Mouse (Mus musculus): ENCODE measurements at regions not wholly inside any gene's neighbourhood (a gene's known extent, or its start where the extent isn't known, plus 50 kb on each side); places are given as distances from the start of the nearest gene placed in this dataset.

DNA sequence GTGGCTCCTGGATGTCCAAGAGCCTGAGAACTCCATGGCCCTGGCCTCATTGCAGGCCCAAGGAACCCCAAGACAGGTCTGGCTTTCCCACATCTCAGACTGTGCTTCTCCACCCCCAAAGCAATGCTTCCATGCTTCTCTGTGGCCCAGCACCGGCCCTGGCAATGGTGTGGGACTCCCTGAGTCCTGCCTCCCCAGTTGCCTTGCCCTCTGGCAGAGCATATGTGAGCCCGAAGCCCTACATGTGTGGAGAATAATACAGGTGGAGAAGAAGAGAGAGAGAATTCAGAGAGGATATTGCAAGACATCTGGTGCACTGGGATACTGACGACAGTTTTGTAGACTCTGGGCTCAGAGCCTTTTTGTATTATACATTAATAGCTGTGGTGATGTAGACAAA is 269.8 kb upstream of the Crim1 start:
- WGBS = 34% methylated on average over 3 of the region's 3 CpGs
- Histone ChIP-seq H3K4me3 (replicated peaks; ENCODE audit: insufficient read depth, low read depth, low read length) (no peak overlapping the region), H3K27ac (ENCODE audit: insufficient read depth, low read length) (no peak overlapping the region), H3K27me3 (ENCODE audit: control insufficient read depth, insufficient read depth, low read length) (no peaks in the 10 kb centered on the region), H3K4me1 (ENCODE audit: control insufficient read depth, insufficient read depth, low read length) (no peaks in the 10 kb centered on the region)
- DNase-seq = no peak
- TF ChIP-seq POLR2A (IDR thresholded peaks at IDR 0.05; ENCODE audit: borderline replicate concordance, insufficient read depth, low read length) = no peak
- TF ChIP-seq CTCF (IDR thresholded peaks at IDR 0.05; ENCODE audit: borderline replicate concordance, insufficient read depth, low read depth, low read length) = no peak

DNA sequence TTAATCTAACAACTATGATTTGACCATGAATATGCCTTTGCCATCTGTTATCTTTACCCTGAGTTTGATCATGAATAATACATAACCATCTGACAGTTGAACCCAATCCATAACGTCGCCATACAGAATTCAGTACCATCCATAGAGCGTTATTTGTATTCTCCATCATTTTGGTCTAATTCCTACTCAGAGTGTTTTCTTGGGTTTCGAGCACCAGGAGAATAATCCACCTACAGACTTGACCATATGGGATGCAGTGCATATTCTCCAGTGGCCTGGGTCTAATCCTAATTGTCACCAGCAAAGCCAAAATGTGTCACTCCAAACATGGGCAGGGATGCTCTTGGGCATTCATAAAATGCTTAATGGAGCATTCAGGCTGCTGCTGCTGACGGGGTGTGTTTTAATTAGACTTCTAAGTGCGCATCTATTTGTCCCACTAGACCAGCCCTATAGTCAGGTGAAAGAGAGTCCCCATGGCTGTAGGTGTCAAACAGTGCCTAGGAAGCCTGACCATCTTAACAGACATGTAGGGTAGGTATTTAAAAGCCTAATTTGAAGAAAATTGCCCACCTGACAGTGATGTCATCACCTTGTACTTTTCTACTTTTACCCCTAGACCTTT is 269.0 kb upstream of the Crim1 start:
- H3K27me3 ChIP-seq (ENCODE audit: control insufficient read depth, insufficient read depth, low read length) = no peaks in the 10 kb centered on the region
- no peaks in the 10 kb centered on the region for H3K4me1 ChIP-seq (ENCODE audit: control insufficient read depth, insufficient read depth, low read length)
- H3K27ac ChIP-seq (ENCODE audit: insufficient read depth, low read length) = no peak overlapping the region
- TF ChIP-seq POLR2A (IDR thresholded peaks at IDR 0.05; ENCODE audit: borderline replicate concordance, insufficient read depth, low read length) (no peak), CTCF (IDR thresholded peaks at IDR 0.05; ENCODE audit: borderline replicate concordance, insufficient read depth, low read depth, low read length) (no peak)
- no peak overlapping the region for H3K4me3 ChIP-seq (replicated peaks; ENCODE audit: insufficient read depth, low read depth, low read length)
- 14% methylated on average over 6 of the region's 6 CpGs for WGBS
- no peak for DNase-seq

GRCm38 (mm10) chr17:77933192-77933591 is 266.9 kb upstream of the Crim1 start:
- Histone ChIP-seq H3K27me3 (ENCODE audit: control insufficient read depth, insufficient read depth, low read length) (no peaks in the 10 kb centered on the region), H3K4me3 (replicated peaks; ENCODE audit: insufficient read depth, low read depth, low read length) (no peak overlapping the region), H3K27ac (ENCODE audit: insufficient read depth, low read length) (no peak overlapping the region), H3K4me1 (ENCODE audit: control insufficient read depth, insufficient read depth, low read length) (no peaks in the 10 kb centered on the region)
- TF ChIP-seq CTCF (IDR thresholded peaks at IDR 0.05; ENCODE audit: borderline replicate concordance, insufficient read depth, low read depth, low read length) = no peak
- TF ChIP-seq POLR2A (IDR thresholded peaks at IDR 0.05; ENCODE audit: borderline replicate concordance, insufficient read depth, low read length) = no peak
- DNase-seq = no peak

DNA sequence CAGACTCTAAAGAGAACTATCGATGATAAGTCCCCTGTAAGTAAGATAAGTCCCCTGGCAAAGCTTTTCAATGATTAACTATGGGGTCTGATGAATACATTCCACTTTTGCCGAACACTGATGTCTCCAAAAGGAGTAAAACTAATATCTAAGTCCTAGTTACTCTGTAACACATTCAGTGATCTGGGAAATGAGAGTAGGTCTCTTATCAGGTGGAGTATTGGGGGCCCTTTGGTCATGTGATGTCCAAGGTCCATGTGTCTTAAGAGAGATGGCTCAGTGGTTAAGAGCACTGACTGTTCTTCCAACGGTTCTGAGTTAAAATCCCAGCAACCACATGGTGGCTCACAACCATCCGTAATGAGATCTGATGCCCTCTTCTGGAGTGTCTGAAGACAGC is 242.0 kb upstream of the Crim1 start:
- DNase-seq = no peak
- 88% methylated on average over 4 of the region's 4 CpGs for WGBS
- TF ChIP-seq POLR2A (IDR thresholded peaks at IDR 0.05; ENCODE audit: borderline replicate concordance, insufficient read depth, low read length) (no peak), CTCF (IDR thresholded peaks at IDR 0.05; ENCODE audit: borderline replicate concordance, insufficient read depth, low read depth, low read length) (no peak)
- Histone ChIP-seq H3K27ac (ENCODE audit: insufficient read depth, low read length) (no peak overlapping the region), H3K4me1 (ENCODE audit: control insufficient read depth, insufficient read depth, low read length) (no peaks in the 10 kb centered on the region), H3K27me3 (ENCODE audit: control insufficient read depth, insufficient read depth, low read length) (no peaks in the 10 kb centered on the region), H3K4me3 (replicated peaks; ENCODE audit: insufficient read depth, low read depth, low read length) (no peak overlapping the region)

DNA sequence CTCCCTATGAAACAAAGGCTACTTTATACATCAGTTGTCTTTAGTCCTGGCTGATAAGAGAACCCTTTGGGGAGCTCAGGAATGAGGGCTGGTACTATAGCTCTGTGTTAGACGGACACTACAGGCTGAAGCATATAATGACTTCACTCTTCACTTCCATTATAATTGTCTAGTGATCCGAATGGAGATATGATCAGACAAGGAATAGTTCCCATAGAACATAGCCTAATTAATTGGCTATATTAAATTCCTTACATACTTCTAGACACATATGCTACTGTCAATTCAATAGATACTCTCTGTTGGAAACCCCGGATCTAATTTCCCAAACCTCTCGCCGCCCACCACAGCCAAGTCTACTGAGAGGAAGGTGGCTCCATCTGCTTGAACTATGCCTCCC is 238.8 kb upstream of the Crim1 start:
- DNase-seq = no peak
- Histone ChIP-seq H3K27me3 (ENCODE audit: control insufficient read depth, insufficient read depth, low read length) (no peaks in the 10 kb centered on the region), H3K4me3 (replicated peaks; ENCODE audit: insufficient read depth, low read depth, low read length) (no peak overlapping the region), H3K4me1 (ENCODE audit: control insufficient read depth, insufficient read depth, low read length) (no peaks in the 10 kb centered on the region), H3K27ac (ENCODE audit: insufficient read depth, low read length) (no peak overlapping the region)
- 57% methylated on average over 5 of the region's 5 CpGs for WGBS
- TF ChIP-seq CTCF (IDR thresholded peaks at IDR 0.05; ENCODE audit: borderline replicate concordance, insufficient read depth, low read depth, low read length) (no peak), POLR2A (IDR thresholded peaks at IDR 0.05; ENCODE audit: borderline replicate concordance, insufficient read depth, low read length) (no peak)

DNA sequence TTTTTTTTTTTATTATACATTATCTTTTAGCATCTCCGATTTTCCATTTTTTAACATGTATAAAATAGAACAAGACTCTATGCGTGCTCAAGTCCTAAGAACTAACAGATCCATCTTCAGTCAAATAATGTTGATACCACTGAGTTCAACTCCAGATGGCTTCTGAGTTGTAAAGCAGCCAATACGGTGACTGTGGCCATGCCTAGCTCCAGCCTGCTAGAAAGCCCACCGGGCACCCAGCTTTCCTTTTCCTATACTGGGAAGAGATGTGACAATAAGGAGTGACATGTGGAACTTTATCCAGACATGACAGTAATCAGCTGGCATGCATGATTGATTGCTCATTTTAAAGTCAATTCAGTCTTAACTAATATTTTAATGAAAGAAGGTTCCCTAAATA is 236.7 kb upstream of the Crim1 start:
- 50% methylated on average over 4 of the region's 4 CpGs for WGBS
- Histone ChIP-seq H3K4me3 (replicated peaks; ENCODE audit: insufficient read depth, low read depth, low read length) (no peak overlapping the region), H3K27me3 (ENCODE audit: control insufficient read depth, insufficient read depth, low read length) (no peaks in the 10 kb centered on the region), H3K27ac (ENCODE audit: insufficient read depth, low read length) (no peak overlapping the region), H3K4me1 (ENCODE audit: control insufficient read depth, insufficient read depth, low read length) (no peaks in the 10 kb centered on the region)
- TF ChIP-seq POLR2A (IDR thresholded peaks at IDR 0.05; ENCODE audit: borderline replicate concordance, insufficient read depth, low read length) (no peak), CTCF (IDR thresholded peaks at IDR 0.05; ENCODE audit: borderline replicate concordance, insufficient read depth, low read depth, low read length) (no peak)
- DNase-seq = no peak

GRCm38 (mm10) chr17:77968510-77968909 is 231.5 kb upstream of the Crim1 start:
- Histone ChIP-seq H3K27me3 (ENCODE audit: control insufficient read depth, insufficient read depth, low read length) (no peaks in the 10 kb centered on the region), H3K4me1 (ENCODE audit: control insufficient read depth, insufficient read depth, low read length) (no peaks in the 10 kb centered on the region), H3K27ac (ENCODE audit: insufficient read depth, low read length) (no peak overlapping the region), H3K4me3 (replicated peaks; ENCODE audit: insufficient read depth, low read depth, low read length) (no peak overlapping the region)
- TF ChIP-seq POLR2A (IDR thresholded peaks at IDR 0.05; ENCODE audit: borderline replicate concordance, insufficient read depth, low read length) = no peak
- TF ChIP-seq CTCF (IDR thresholded peaks at IDR 0.05; ENCODE audit: borderline replicate concordance, insufficient read depth, low read depth, low read length) = no peak
- no peak for DNase-seq
- WGBS = 90% methylated on average over 5 of the region's 5 CpGs

DNA sequence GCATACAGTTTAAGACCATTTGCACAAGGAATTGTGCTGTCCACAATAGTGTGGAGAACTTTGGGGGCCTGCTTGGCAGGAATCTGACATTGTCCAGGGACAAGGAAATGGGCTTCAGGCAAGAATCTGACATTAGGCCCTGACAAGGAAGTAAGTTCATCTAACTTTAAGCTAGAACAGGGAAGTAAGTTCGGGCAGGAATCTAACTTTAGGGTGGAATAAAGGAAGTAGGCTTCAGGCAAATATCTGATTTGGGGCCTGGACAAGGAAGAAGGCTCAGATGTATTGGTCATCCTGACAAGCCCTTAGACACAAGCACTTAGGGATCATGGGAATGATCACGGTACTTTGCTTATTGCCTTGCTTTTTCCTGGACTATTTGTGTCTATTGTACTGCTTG is 230.9 kb upstream of the Crim1 start:
- no peak overlapping the region for H3K4me3 ChIP-seq (replicated peaks; ENCODE audit: insufficient read depth, low read depth, low read length)
- WGBS = 92% methylated on average over 2 of the region's 2 CpGs
- H3K27me3 ChIP-seq (ENCODE audit: control insufficient read depth, insufficient read depth, low read length) = no peaks in the 10 kb centered on the region
- TF ChIP-seq CTCF (IDR thresholded peaks at IDR 0.05; ENCODE audit: borderline replicate concordance, insufficient read depth, low read depth, low read length) (no peak), POLR2A (IDR thresholded peaks at IDR 0.05; ENCODE audit: borderline replicate concordance, insufficient read depth, low read length) (no peak)
- DNase-seq = no peak
- H3K4me1 ChIP-seq (ENCODE audit: control insufficient read depth, insufficient read depth, low read length) = no peaks in the 10 kb centered on the region
- no peak overlapping the region for H3K27ac ChIP-seq (ENCODE audit: insufficient read depth, low read length)

Measured in cerebellum, adult 2 months (tissue).